Mouse (Mus musculus): ENCODE data around the gene Slc6a6.

DNA sequence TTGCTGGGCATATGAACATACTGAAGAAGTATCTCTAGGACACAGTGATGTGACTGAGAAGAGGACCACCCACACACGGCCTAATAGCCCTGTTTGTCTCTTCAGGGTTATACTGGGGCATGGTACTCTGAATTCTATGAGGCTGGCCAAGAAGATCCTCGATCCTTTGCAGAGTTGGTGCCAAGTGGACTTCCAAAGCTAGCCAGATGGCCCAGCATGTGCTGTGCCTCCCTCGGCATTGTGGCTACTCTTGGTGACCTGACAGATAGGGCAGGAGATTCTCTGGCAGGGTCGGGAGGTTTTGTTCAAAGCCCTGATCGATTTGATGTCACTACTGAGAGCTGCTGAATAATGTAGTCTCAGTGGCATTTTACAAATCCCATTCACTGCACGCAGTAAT lies 4.1 kb upstream of the Slc6a6 start:
- TF ChIP-seq POLR2A (IDR thresholded peaks at IDR 0.05; ENCODE audit: insufficient read depth, low read depth, low read length) (no peak), CTCF (IDR thresholded peaks at IDR 0.05; ENCODE audit: insufficient read depth, low read depth, low read length) (no peak)

Data from olfactory bulb, adult 2 months (tissue).